In genomic region chr1:37889206-37889605, GRCm38 (mm10) we compare ENCODE assay signal across 9 mouse cellular contexts. TPM values are rescaled to one million over a fixed set of nuclear protein-coding genes. Genes with fewer than 3 reads are reported as not detected.
DNase-seq lines count a peak whose midpoint lies in the region; ATAC-seq and TF ChIP-seq lines count a peak whose summit lies in the region.
"Had no signal": no experiment of that assay in that cellular context is flagged by ENCODE, and none has a peak within 500 bp of the region (broad histone marks: within the 10 kb centered on the region; RNA-seq: fewer than 3 reads in every experiment).

No protein-coding gene starts in this region.

- no peaks in the 10 kb centered on the region for H3K9me3 ChIP-seq in kidney, postnatal 0 days (replicated peaks; ENCODE audit: low read length)
- H3K9me3 ChIP-seq in hindbrain, embryonic 15.5 days: no peaks in the 10 kb centered on the region
- no peaks in the 10 kb centered on the region for H3K9me3 ChIP-seq in midbrain, postnatal 0 days (ENCODE audit: low read length)

- TF ChIP-seq POLR2A in bone marrow macrophage, adult 2 months (IDR thresholded peaks at IDR 0.05; ENCODE audit: borderline replicate concordance, low read depth, low read length): no peak

- no peaks in the 10 kb centered on the region for H3K27me3 ChIP-seq in kidney, postnatal 0 days (ENCODE audit: insufficient read depth, low read length)
- no peaks in the 10 kb centered on the region for H3K27me3 ChIP-seq in hindbrain, embryonic 15.5 days
- no peaks in the 10 kb centered on the region for H3K27me3 ChIP-seq in midbrain, postnatal 0 days (ENCODE audit: insufficient read depth, low read length)

- no peak for TF ChIP-seq CTCF in kidney, postnatal 0 days (IDR thresholded peaks at IDR 0.05; ENCODE audit: low read depth)
- no peak for TF ChIP-seq CTCF in bone marrow macrophage, adult 2 months (IDR thresholded peaks at IDR 0.05; ENCODE audit: low read depth, low read length)
- TF ChIP-seq CTCF in midbrain, postnatal 0 days (IDR thresholded peaks at IDR 0.05): no peak

- peak overlapping the region; percentile 64 for H3K9ac ChIP-seq in kidney, postnatal 0 days (ENCODE audit: low read depth, low read length)
- H3K9ac ChIP-seq in hindbrain, embryonic 15.5 days: peak overlapping the region; percentile 82; the same call in 1 of the 2 replicates
- H3K9ac ChIP-seq in midbrain, postnatal 0 days (replicated peaks; ENCODE audit: low read length, poor library complexity, severe bottlenecking): no peak overlapping the region

- ATAC-seq in kidney, postnatal 0 days (replicated peaks; ENCODE audit: low FRiP score, low read depth): no peak
- no peak for ATAC-seq in hindbrain, embryonic 15.5 days (ENCODE audit: low FRiP score, low read depth)
- no peak for ATAC-seq in midbrain, postnatal 0 days (ENCODE audit: low FRiP score)

- peak overlapping the region; percentile 59 for H3K4me3 ChIP-seq in kidney, postnatal 0 days (replicated peaks; ENCODE audit: low read depth, low read length)
- peak overlapping the region; percentile 87 for H3K4me3 ChIP-seq in bone marrow macrophage, adult 2 months (ENCODE audit: insufficient read depth, low read length)
- peak overlapping the region; percentile 87 for H3K4me3 ChIP-seq in hindbrain, embryonic 15.5 days
- H3K4me3 ChIP-seq in midbrain, postnatal 0 days (ENCODE audit: low read depth, low read length): peak overlapping the region; percentile 62; the same call in 1 of the 2 replicates

- no peak for DNase-seq in kidney, postnatal 0 days (ENCODE audit: low spot score)
- DNase-seq in kidney, postnatal 10 days: no peak
- DNase-seq in midbrain, postnatal 0 days (ENCODE audit: low spot score): no peak
- no peak for DNase-seq in embryo, embryonic 11 days
- no peak for DNase-seq in T-cell, adult 2 months (ENCODE audit: low spot score)
- DNase-seq in layer of hippocampus, adult 18-20 months (ENCODE audit: low spot score in 2 of 2): no peak

- no peak overlapping the region for H3K27ac ChIP-seq in kidney, postnatal 0 days
- H3K27ac ChIP-seq in bone marrow macrophage, adult 2 months (ENCODE audit: insufficient read depth, low read depth, low read length): no peak overlapping the region
- H3K27ac ChIP-seq in hindbrain, embryonic 15.5 days (replicated peaks): no peak overlapping the region
- no peak overlapping the region for H3K27ac ChIP-seq in midbrain, postnatal 0 days (ENCODE audit: low read depth, low read length)

- 0 out of 2 replicates have a peak, but pooled peaks cover 6% of the 10 kb centered on the region for H3K4me1 ChIP-seq in kidney, postnatal 0 days (replicated peaks; ENCODE audit: insufficient read depth, low read length)
- H3K4me1 ChIP-seq in bone marrow macrophage, adult 2 months (ENCODE audit: control insufficient read depth, insufficient read depth, low read length): peaks cover 24% of the 10 kb centered on the region
- peaks cover 25% of the 10 kb centered on the region for H3K4me1 ChIP-seq in hindbrain, embryonic 15.5 days (replicated peaks)
- peaks cover 7% of the 10 kb centered on the region; the same call in 1 of the 2 replicates for H3K4me1 ChIP-seq in midbrain, postnatal 0 days (ENCODE audit: insufficient read depth, low read length)

- H3K36me3 ChIP-seq in kidney, postnatal 0 days (ENCODE audit: insufficient read depth, low read length): 0 out of 2 replicates have a peak, but pooled peaks cover 4% of the 10 kb centered on the region
- H3K36me3 ChIP-seq in hindbrain, embryonic 15.5 days: peaks cover 8% of the 10 kb centered on the region; the same call in 1 of the 2 replicates
- H3K36me3 ChIP-seq in midbrain, postnatal 0 days (ENCODE audit: insufficient read depth, low read length): peaks cover under 1% of the 10 kb centered on the region; the same call in 1 of the 2 replicates

- 86% methylated on average over 7 of the region's 7 CpGs for WGBS in kidney, postnatal 0 days
- 86% methylated on average over 7 of the region's 7 CpGs for WGBS in hindbrain, embryonic 15.5 days
- WGBS in midbrain, postnatal 0 days: 86% methylated on average over 7 of the region's 7 CpGs

- peak overlapping the region; percentile 52 for H3K4me2 ChIP-seq in kidney, postnatal 0 days (ENCODE audit: low read length)
- peak overlapping the region; percentile 89 for H3K4me2 ChIP-seq in hindbrain, embryonic 15.5 days
- H3K4me2 ChIP-seq in midbrain, postnatal 0 days (ENCODE audit: low read depth, low read length, poor library complexity, severe bottlenecking): peak overlapping the region; percentile 78

RNA-seq across cellular contexts. Expression of gene Mitd1, which starts 1.0 kb away (rescaled TPM):
- 25.4 and 26.5 TPM in 2 replicates for polyA plus RNA-seq in kidney, postnatal 0 days (2015; fragmentation: Nextera tagmentation; extraction: Ambion mirVana)
- 29.7 and 33.5 TPM in 2 replicates for polyA plus RNA-seq in bone marrow macrophage, adult 2 months (2012; ENCODE audit: insufficient read depth, insufficient read length, missing spikeins)
- 14.4 and 15.7 TPM in 2 replicates for polyA plus RNA-seq in hindbrain, embryonic 15.5 days (2015; fragmentation: Nextera tagmentation; extraction: Ambion mirVana)
- 3.0 and 6.3 TPM in 2 replicates for total RNA-seq in midbrain, postnatal 0 days (2014; rRNA removed)
- polyA plus RNA-seq in midbrain, postnatal 0 days (2015; fragmentation: Nextera tagmentation; extraction: Ambion mirVana): 8.6 and 10.6 TPM in 2 replicates
- 10 to 100 TPM in 1 of 2 experiments, 1 to 10 TPM in 1; 9.2 to 14.0 TPM for total RNA-seq in layer of hippocampus, adult 18-20 months (2021)

RNA-seq across cellular contexts. Expression of gene Mrpl30, which starts 1.1 kb away (rescaled TPM):
- polyA plus RNA-seq in kidney, postnatal 0 days (2015; fragmentation: Nextera tagmentation; extraction: Ambion mirVana): 295 and 316 TPM in 2 replicates
- polyA plus RNA-seq in bone marrow macrophage, adult 2 months (2012; ENCODE audit: insufficient read depth, insufficient read length, missing spikeins): 109 and 123 TPM in 2 replicates
- 251 and 252 TPM in 2 replicates for polyA plus RNA-seq in hindbrain, embryonic 15.5 days (2015; fragmentation: Nextera tagmentation; extraction: Ambion mirVana)
- 72.4 and 91.7 TPM in 2 replicates for total RNA-seq in midbrain, postnatal 0 days (2014; rRNA removed)
- 275 and 280 TPM in 2 replicates for polyA plus RNA-seq in midbrain, postnatal 0 days (2015; fragmentation: Nextera tagmentation; extraction: Ambion mirVana)
- total RNA-seq in layer of hippocampus, adult 18-20 months (2021): 100 to 1,000 TPM; 137 to 140 TPM

RNA-seq across cellular contexts. Expression of gene Lipt1, which starts 17.7 kb away (rescaled TPM):
- polyA plus RNA-seq in kidney, postnatal 0 days (2015; fragmentation: Nextera tagmentation; extraction: Ambion mirVana): 10.0 and 10.6 TPM in 2 replicates
- polyA plus RNA-seq in bone marrow macrophage, adult 2 months (2012; ENCODE audit: insufficient read depth, insufficient read length, missing spikeins): 0.55 and 2.0 TPM in 2 replicates
- polyA plus RNA-seq in hindbrain, embryonic 15.5 days (2015; fragmentation: Nextera tagmentation; extraction: Ambion mirVana): 7.9 and 8.5 TPM in 2 replicates
- total RNA-seq in midbrain, postnatal 0 days (2014; rRNA removed): 5.7 and 11.6 TPM in 2 replicates
- 6.8 and 7.3 TPM in 2 replicates for polyA plus RNA-seq in midbrain, postnatal 0 days (2015; fragmentation: Nextera tagmentation; extraction: Ambion mirVana)
- total RNA-seq in layer of hippocampus, adult 18-20 months (2021): 1 to 10 TPM; 6.7 to 8.6 TPM
- total RNA-seq: monocyte, adult 5-6 weeks had no signal

RNA-seq across cellular contexts. Expression of gene Tsga10, which starts 23.0 kb away (rescaled TPM):
- polyA plus RNA-seq in kidney, postnatal 0 days (2015; fragmentation: Nextera tagmentation; extraction: Ambion mirVana): 4.9 and 5.3 TPM in 2 replicates
- polyA plus RNA-seq in bone marrow macrophage, adult 2 months (2012; ENCODE audit: insufficient read depth, insufficient read length, missing spikeins): 11.6 and 14.6 TPM in 2 replicates
- polyA plus RNA-seq in hindbrain, embryonic 15.5 days (2015; fragmentation: Nextera tagmentation; extraction: Ambion mirVana): 15.3 and 15.6 TPM in 2 replicates
- total RNA-seq in midbrain, postnatal 0 days (2014; rRNA removed): 7.5 and 11.0 TPM in 2 replicates
- 6.2 and 7.5 TPM in 2 replicates for polyA plus RNA-seq in midbrain, postnatal 0 days (2015; fragmentation: Nextera tagmentation; extraction: Ambion mirVana)
- total RNA-seq in layer of hippocampus, adult 18-20 months (2021): 10 to 100 TPM; 22.1 to 22.5 TPM

RNA-seq across cellular contexts. Expression of gene Lyg2, which starts 27.1 kb away (rescaled TPM):
- polyA plus RNA-seq in kidney, postnatal 0 days (2015; fragmentation: Nextera tagmentation; extraction: Ambion mirVana): not detected in 2 replicates
- not detected in 2 replicates for polyA plus RNA-seq in bone marrow macrophage, adult 2 months (2012; ENCODE audit: insufficient read depth, insufficient read length, missing spikeins)
- not detected in 2 replicates for polyA plus RNA-seq in hindbrain, embryonic 15.5 days (2015; fragmentation: Nextera tagmentation; extraction: Ambion mirVana)
- total RNA-seq in midbrain, postnatal 0 days (2014; rRNA removed): not detected in 2 replicates
- polyA plus RNA-seq in midbrain, postnatal 0 days (2015; fragmentation: Nextera tagmentation; extraction: Ambion mirVana): 0.06 and 0.07 TPM in 2 replicates
- total RNA-seq in layer of hippocampus, adult 18-20 months (2021): under 1 TPM in 1 of 2 experiments, not detected in 1; 0.12 TPM
- total RNA-seq: monocyte, adult 5-6 weeks had no signal
